Mouse (Mus musculus): ENCODE measurements around the gene Gm19684. TPM values are rescaled to one million over a fixed set of nuclear protein-coding genes. Genes with fewer than 3 reads are reported as not detected.
"Not testable (repeated sequence)": the region's sequence is repeated elsewhere in the genome, so short reads cannot be mapped to it uniquely, and the experiment has no call there.

The Gm19684 gene
- polyA plus RNA-seq, 1 experiment from 2014 or later, result not detected

DNA sequence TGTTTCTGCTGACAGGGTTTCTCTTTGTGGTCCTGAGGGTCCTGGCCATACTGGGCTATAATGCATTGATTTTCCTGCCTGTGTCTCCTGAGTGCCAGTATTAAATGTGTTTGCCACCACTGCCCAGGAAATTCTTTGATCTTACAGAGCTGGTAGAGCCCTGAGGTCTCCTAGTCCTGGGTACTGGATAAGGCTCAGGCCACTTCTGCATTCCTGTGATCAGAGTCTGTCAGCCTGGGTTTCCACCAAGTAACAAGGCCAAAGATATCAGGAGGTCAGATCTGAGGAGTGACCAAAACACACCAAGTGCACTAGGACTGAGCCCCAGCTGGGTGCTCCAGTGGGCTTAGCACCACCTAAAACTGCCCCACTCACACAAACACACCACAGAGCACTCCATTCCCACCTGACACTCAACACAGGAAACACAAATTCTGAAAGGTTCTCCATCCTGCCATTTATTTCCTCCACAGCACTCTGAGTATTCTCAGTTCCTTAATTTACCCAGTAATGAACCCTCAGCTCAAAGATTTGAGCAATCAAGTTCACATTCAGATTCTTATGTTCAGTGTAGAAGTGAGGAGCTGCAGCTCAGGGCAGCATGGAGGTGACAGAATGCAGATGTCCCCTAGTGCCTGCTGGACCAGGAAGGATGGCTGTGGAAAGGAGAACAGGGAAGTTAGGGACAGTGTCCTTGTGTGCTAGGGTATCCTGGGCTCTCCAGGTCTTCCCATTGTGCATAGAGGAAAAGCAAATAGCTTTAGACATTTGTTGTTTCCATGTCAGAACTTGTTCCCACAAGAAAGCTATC is 14.1 kb downstream of the Gm19684 start:
- H3K4me3 ChIP-seq (replicated peaks); H3K4me1 ChIP-seq; ATAC-seq (ENCODE audit: low FRiP score); H3K27ac ChIP-seq (replicated peaks); H3K4me2 ChIP-seq; H3K36me3 ChIP-seq; H3K9me3 ChIP-seq (replicated peaks); H3K9ac ChIP-seq (replicated peaks): not testable (repeated sequence)
- H3K27me3 ChIP-seq (replicated peaks), result peaks cover 33% of the 10 kb centered on the region

DNA sequence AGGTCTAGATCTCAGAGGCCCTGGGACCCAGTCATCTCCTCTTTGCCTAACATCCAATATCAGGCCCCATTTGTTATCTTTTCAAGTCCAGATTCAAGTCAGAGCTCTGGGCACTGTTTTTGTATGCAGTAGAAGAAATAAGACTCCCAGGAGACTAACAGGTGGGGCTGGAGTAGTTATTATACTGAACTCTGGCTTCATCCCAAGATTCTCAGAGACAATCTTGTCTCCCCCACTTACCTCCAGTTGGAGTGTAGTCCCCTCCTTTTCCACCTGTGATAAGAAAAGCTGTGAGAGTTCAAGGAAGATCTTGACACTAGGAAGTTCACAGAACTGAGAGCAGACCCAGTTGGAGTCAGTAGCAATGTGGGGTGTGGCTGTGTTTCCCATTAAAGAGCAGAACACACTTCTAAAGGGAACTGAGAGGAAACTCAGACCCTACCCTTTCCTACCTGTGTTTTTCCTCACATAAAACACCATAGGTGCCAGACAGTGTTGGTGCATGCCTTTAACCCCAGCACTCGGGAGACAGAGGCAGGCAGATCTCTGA is 14.9 kb downstream of the Gm19684 start:
- H3K9me3 ChIP-seq (replicated peaks); H3K4me2 ChIP-seq; ATAC-seq (ENCODE audit: low FRiP score); H3K4me1 ChIP-seq; H3K4me3 ChIP-seq (replicated peaks); H3K27ac ChIP-seq (replicated peaks); H3K9ac ChIP-seq (replicated peaks); H3K36me3 ChIP-seq: not testable (repeated sequence)
- 87% methylated on average over 1 of the region's 1 CpGs for WGBS
- peaks cover 40% of the 10 kb centered on the region for H3K27me3 ChIP-seq (replicated peaks)

DNA sequence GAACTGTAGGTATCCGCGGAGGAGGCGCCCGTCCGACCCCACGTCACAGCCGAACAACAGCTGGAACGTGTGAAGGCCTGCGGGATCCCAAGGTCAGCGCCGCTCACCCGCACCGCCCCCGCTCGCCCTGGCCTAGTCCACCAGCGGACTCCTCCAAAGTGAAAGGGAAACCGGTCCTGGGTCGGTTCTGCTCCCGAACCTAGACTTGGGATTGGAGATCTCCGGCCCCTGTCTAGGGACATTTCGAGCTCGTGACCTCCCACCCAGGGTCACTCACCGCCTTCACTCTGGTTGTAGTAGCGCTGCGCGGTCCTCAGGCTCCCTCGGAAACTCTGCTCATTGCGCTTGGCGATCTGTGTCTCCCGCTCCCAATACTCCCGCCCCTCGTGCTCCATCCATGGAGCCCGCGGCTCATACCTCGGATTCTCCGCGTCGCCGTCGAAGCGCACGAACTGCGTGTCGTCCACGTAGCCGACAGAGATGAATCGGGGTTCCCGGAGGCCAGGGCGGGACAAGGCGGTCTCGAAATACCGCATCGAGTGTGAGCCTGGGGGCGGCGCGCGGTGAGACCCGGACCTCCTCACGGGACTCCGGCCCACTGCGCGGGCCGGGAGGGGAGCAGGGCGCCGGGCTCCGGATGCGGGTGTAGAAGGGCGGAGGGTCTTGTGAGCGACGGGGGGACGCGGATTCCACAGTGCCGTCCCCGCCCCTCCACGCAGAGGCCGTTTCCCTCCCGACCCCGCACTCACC is 23.8 kb downstream of the Gm19684 start:
- no peaks in the 10 kb centered on the region for H3K9me3 ChIP-seq (replicated peaks)
- H3K36me3 ChIP-seq, result no peaks in the 10 kb centered on the region
- H3K4me3 ChIP-seq (replicated peaks), result peak overlapping the region; percentile 34
- 0 out of 2 replicates have a peak, but pooled peaks have one; percentile 47 for ATAC-seq (ENCODE audit: low FRiP score)
- peak overlapping the region; percentile 60 for H3K4me2 ChIP-seq
- no peak overlapping the region for H3K27ac ChIP-seq (replicated peaks)
- H3K27me3 ChIP-seq (replicated peaks), result peaks cover 60% of the 10 kb centered on the region
- WGBS, result 2% methylated on average over 78 of the region's 78 CpGs
- H3K4me1 ChIP-seq, result peaks cover 10% of the 10 kb centered on the region
- peak overlapping the region; percentile 23; the same call in 1 of the 2 replicates for H3K9ac ChIP-seq (replicated peaks)

DNA sequence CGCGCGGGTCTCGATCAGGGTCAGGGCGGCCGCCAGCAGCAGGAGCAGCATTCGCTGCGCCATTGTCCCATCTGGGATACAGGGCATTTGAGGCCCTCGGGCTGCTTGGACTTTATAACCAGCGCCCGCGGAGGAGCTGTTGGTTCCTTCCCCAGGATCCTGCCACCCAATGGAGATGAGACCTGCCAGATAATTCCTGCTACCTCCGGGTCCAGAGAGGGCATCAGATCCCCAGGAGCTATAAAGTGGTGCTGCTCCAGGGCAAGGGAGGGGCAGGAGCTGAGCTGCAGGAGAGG is 24.3 kb downstream of the Gm19684 start:
- Histone ChIP-seq H3K4me1 (peaks cover 10% of the 10 kb centered on the region), H3K4me2 (peak overlapping the region; percentile 60), H3K4me3 (replicated peaks) (peak overlapping the region; percentile 34), H3K27me3 (replicated peaks) (peaks cover 58% of the 10 kb centered on the region), H3K9ac (replicated peaks) (0 out of 2 replicates have a peak overlapping the region, but pooled peaks have one; percentile 23)
- H3K36me3 ChIP-seq; H3K27ac ChIP-seq (replicated peaks); ATAC-seq (ENCODE audit: low FRiP score); H3K9me3 ChIP-seq (replicated peaks): not testable (repeated sequence)
- WGBS, result under 1% methylated on average over 13 of the region's 13 CpGs

DNA sequence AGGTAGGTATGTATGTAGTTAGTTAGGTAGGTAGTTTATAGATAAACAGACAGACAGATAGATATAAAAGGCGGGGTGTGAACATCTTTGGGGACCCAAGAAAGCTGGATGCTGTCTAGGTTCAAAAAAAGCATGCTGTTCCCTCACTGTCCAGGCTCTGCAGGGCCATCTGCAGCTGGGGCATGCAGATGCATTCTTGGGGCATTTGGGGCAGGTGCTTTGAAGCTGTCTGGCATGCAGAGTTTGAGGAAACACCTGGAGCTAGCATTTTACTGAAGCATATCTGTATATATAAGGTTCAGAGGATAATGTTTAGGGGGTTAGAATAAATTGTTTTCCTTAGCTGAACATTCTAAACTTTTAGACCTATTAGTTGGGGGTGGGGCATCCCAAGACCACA is 25.5 kb downstream of the Gm19684 start:
- ATAC-seq (ENCODE audit: low FRiP score); H3K9me3 ChIP-seq (replicated peaks); H3K4me2 ChIP-seq; H3K9ac ChIP-seq (replicated peaks); H3K27ac ChIP-seq (replicated peaks); H3K4me3 ChIP-seq (replicated peaks); H3K36me3 ChIP-seq: not testable (repeated sequence)
- Histone ChIP-seq H3K27me3 (replicated peaks) (peaks cover 49% of the 10 kb centered on the region), H3K4me1 (peaks cover 10% of the 10 kb centered on the region)
- WGBS, result 76% methylated on average over 1 of the region's 1 CpGs

DNA sequence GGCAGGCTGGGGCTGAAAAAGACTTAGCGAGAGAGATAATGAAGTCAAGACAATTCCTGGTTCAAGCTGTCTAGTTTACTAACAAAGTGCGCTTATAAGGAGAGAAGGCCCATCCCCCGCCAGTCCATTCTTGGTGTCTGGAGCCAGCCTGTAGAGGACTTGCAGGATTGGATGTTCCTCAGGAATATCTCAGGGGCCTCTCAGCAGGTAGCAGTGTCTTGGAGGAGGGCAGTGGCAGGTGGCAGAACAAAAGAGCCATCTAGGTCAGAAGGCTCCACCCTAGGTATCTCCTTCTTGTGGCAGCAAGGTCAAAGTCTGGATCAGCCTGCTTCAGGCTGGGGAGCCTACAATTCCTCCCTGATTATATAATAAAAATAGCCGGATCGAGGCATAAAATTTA is 27.0 kb downstream of the Gm19684 start:
- H3K27ac ChIP-seq (replicated peaks); H3K4me3 ChIP-seq (replicated peaks); H3K9ac ChIP-seq (replicated peaks); H3K36me3 ChIP-seq; H3K9me3 ChIP-seq (replicated peaks); H3K4me2 ChIP-seq; ATAC-seq (ENCODE audit: low FRiP score): not testable (repeated sequence)
- 77% methylated on average over 5 of the region's 5 CpGs for WGBS
- Histone ChIP-seq H3K4me1 (peaks cover 10% of the 10 kb centered on the region), H3K27me3 (replicated peaks) (peaks cover 52% of the 10 kb centered on the region)

DNA sequence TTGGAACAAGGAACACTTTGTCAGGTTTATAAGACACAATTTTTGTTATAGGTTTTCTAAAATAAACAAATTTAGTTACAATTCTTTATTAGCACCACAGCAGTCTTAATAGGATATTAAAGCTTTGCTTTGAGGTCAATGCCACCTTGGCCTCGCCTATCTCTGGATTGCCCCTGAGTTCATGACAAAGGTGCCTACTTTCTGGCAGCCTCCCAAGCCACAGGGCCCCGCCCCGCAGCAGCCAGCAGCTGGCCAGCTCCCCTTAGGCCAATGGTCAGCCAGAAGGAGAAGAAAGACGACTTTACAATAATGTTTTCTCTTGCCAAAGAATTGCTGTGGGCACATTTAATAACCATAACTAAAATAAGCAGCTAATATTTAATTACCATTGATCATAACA is 29.7 kb downstream of the Gm19684 start:
- H3K27me3 ChIP-seq (replicated peaks), result peaks cover 53% of the 10 kb centered on the region
- 57% methylated on average over 4 of the region's 4 CpGs for WGBS

DNA sequence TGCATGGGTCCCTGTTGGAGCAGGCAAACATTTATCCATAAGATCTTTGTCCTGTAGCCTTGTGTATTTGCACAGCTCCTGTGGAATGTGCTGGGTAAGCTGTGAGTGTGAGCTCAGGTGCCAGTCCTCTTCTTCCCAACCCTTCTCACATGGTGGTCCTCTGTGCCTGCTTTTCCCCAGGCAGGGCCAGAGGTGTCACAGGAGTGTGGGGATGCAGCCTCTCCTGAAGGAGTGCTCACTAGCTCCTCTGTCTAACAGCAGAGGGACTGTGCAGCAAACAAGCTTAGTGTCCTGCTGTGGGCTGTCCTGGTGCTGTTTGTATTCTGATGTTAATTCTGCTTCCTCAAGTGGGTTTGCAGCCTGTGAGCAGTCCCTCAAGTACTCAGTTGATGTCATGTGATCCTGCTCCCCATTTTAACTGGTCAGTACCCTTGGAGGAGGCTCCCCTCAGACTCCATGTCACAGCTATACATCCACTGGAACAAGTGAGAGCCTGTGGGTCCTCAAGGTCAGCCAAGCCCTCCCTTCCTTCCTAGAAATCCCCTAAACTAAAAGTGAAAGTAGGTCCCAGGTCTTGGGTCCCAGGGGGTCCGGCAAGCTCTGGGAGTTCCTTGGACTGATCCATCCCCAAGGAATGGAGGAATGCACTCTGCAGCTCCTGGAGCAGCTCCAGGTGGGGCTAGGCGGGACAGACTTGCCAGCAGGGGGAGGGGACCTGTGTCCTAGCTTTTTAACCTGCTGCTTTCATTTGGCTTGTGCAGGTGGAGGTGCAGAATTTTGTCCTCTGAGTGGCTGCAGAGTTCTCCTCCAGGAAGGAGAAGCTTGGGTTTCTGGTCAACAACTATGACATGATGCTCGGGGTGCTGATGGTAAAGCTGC is 33.0 kb downstream of the Gm19684 start:
- H3K9me3 ChIP-seq (replicated peaks), result no peaks in the 10 kb centered on the region
- no peaks in the 10 kb centered on the region for H3K36me3 ChIP-seq
- 28% methylated on average over 3 of the region's 3 CpGs for WGBS
- peaks cover 51% of the 10 kb centered on the region for H3K27me3 ChIP-seq (replicated peaks)
- H3K4me3 ChIP-seq (replicated peaks), result no peak overlapping the region
- ATAC-seq (ENCODE audit: low FRiP score), result no peak
- H3K27ac ChIP-seq (replicated peaks), result no peak overlapping the region
- H3K9ac ChIP-seq (replicated peaks), result no peak overlapping the region
- H3K4me1 ChIP-seq, result peaks cover 4% of the 10 kb centered on the region; the same call in 1 of the 2 replicates
- H3K4me2 ChIP-seq, result no peak overlapping the region

More for the DNA sequence above, 29.7 kb downstream of the Gm19684 start:
- not testable (repeated sequence) for H3K4me2 ChIP-seq; H3K4me1 ChIP-seq; H3K36me3 ChIP-seq; H3K9me3 ChIP-seq (replicated peaks); H3K4me3 ChIP-seq (replicated peaks); H3K9ac ChIP-seq (replicated peaks); ATAC-seq (ENCODE audit: low FRiP score); H3K27ac ChIP-seq (replicated peaks)

DNA sequence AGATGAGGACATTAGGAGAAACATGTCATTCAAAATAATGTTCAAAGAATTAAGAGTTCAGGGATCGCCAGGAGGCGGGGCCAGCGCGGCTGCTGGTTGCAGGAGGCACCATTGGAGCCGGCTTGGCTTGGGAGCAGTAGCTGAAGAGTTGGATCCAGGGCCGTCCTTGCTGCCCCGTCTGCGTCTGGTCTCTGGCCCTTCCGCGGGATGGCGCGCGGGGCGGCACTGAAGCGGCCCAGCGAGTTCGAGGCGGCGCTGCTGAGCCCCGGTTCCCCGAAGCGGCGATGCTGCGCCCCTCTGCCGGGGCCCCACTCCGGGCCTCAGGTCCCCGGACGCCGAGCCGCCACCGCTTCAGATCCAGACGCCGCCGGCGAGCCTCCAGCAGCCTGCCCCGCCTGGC is 36.3 kb downstream of the Gm19684 start:
- 2% methylated on average over 36 of the region's 36 CpGs for WGBS
- H3K9ac ChIP-seq (replicated peaks), result not testable (repeated sequence)
- peaks cover 67% of the 10 kb centered on the region for H3K27me3 ChIP-seq (replicated peaks)

DNA sequence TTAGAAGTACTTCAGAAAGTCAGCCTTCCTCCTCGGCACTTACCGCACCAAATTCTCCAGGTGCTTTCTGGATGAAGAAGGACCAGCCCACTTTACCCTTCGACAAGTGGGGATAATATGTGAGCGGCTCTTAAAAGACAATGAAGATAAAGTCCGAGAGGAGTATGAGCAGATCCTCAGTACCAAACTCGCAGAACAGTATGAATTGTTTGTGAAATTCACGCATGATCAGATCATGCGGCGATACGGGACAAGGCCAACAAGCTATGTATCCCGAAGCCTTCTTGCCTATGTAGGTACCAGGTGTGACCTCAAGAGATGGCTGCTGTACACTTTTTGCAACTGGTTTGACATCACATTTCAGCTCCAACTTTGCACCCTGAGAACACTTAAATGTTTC is 36.8 kb downstream of the Gm19684 start:
- H3K36me3 ChIP-seq; ATAC-seq (ENCODE audit: low FRiP score); H3K9ac ChIP-seq (replicated peaks); H3K9me3 ChIP-seq (replicated peaks); H3K27ac ChIP-seq (replicated peaks): not testable (repeated sequence)
- H3K4me2 ChIP-seq, result peak overlapping the region; percentile 56
- H3K4me3 ChIP-seq (replicated peaks), result peak overlapping the region; percentile 28
- 7% methylated on average over 11 of the region's 11 CpGs for WGBS
- H3K27me3 ChIP-seq (replicated peaks), result peaks cover 67% of the 10 kb centered on the region
- H3K4me1 ChIP-seq, result peaks cover 11% of the 10 kb centered on the region

More for the DNA sequence above, 36.3 kb downstream of the Gm19684 start:
- Histone ChIP-seq H3K4me2 (peak overlapping the region; percentile 56), H3K4me1 (peaks cover 11% of the 10 kb centered on the region), H3K4me3 (replicated peaks) (peak overlapping the region; percentile 28)
- not testable (repeated sequence) for H3K36me3 ChIP-seq; ATAC-seq (ENCODE audit: low FRiP score); H3K27ac ChIP-seq (replicated peaks); H3K9me3 ChIP-seq (replicated peaks)

Data from neural tube, embryonic 15.5 days (tissue).